Mouse (Mus musculus) telencephalon, adult 2 months (tissue): Measurements from ENCODE around the gene Cdc14a.

Experiments
- DNase-seq: peaks from one replicate; pipeline ENCODE4 v3.0.0-alpha.2; 2011; ENCODE audit warnings: low read depth, low spot score

Cdc14a gene

GRCm38 (mm10) chr3:116329976-116330375 is 93.9 kb downstream of the Cdc14a start:
- no peak for DNase-seq

- no peak for DNase-seq
Measured at GRCm38 (mm10) chr3:116329023-116329762, 94.6 kb downstream of the Cdc14a start.

GRCm38 (mm10) chr3:116327616-116328004 is 96.2 kb downstream of the Cdc14a start:
- DNase-seq, result no peak

- peak; percentile 92 for DNase-seq
Measured at GRCm38 (mm10) chr3:116327001-116327615, 96.7 kb downstream of the Cdc14a start.

- no peak for DNase-seq
Measured at GRCm38 (mm10) chr3:116325501-116325900, 98.3 kb downstream of the Cdc14a start.

- no peak for DNase-seq
Measured at GRCm38 (mm10) chr3:116319696-116320095, 104.1 kb downstream of the Cdc14a start.

GRCm38 (mm10) chr3:116311838-116312237 is 112.0 kb downstream of the Cdc14a start:
- DNase-seq, result no peak

- DNase-seq, result no peak
Measured at GRCm38 (mm10) chr3:116311173-116311572, 112.7 kb downstream of the Cdc14a start.

- DNase-seq, result no peak
Measured at GRCm38 (mm10) chr3:116310672-116311071, 113.2 kb downstream of the Cdc14a start.

GRCm38 (mm10) chr3:116310033-116310432 is 113.8 kb downstream of the Cdc14a start:
- no peak for DNase-seq

- DNase-seq, result no peak
Measured at GRCm38 (mm10) chr3:116304800-116305753, 118.8 kb downstream of the Cdc14a start.

GRCm38 (mm10) chr3:116302581-116302980 is 121.3 kb downstream of the Cdc14a start:
- DNase-seq, result no peak

- DNase-seq, result no peak
Measured at GRCm38 (mm10) chr3:116301754-116302153, 122.1 kb downstream of the Cdc14a start.

GRCm38 (mm10) chr3:116298727-116299126 is 125.1 kb downstream of the Cdc14a start:
- DNase-seq, result no peak

GRCm38 (mm10) chr3:116298003-116298402 is 125.8 kb downstream of the Cdc14a start:
- no peak for DNase-seq

- no peak for DNase-seq
Measured at GRCm38 (mm10) chr3:116297170-116297569, 126.7 kb downstream of the Cdc14a start.

GRCm38 (mm10) chr3:116290041-116290815 is 133.6 kb downstream of the Cdc14a start:
- no peak for DNase-seq

- no peak for DNase-seq
Measured at GRCm38 (mm10) chr3:116288833-116289232, 135.0 kb downstream of the Cdc14a start.

- DNase-seq, result no peak
Measured at GRCm38 (mm10) chr3:116284735-116285134, 139.1 kb downstream of the Cdc14a start.

GRCm38 (mm10) chr3:116283996-116284395 is 139.8 kb downstream of the Cdc14a start:
- no peak for DNase-seq

GRCm38 (mm10) chr3:116281663-116282062 is 142.2 kb downstream of the Cdc14a start:
- no peak for DNase-seq
